Comparison of ENCODE assay signal across 8 mouse cellular contexts in the genomic region with DNA sequence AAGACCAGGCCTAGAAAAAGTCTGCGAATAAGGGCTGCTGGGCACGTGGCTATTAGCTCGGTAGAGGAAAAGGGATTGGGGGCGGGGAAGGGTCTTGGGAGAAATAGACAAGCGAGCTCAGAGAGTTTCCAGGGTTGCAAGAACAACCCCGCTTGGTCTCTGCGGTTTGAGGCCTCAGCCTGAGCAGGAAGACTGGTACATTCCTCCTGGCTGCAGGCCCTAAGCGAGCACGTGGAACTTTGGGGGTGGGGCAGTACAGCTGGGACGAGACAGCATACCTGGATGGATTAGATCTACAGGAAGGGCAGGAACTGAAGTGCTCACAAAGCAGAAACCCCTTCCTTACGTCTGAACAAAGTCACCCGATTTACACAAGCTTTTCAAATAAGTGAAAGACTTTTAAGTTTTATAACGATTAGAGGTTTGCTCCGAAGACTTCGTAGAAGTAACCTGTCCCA. TPM values are rescaled to one million over a fixed set of nuclear protein-coding genes. Genes with fewer than 3 reads are reported as not detected.
DNase-seq lines count a peak whose midpoint lies in the region; ATAC-seq and TF ChIP-seq lines count a peak whose summit lies in the region.

No protein-coding gene starts in this region.

- H3K9ac ChIP-seq in liver, embryonic 14.5 days (replicated peaks) = peak overlapping the region; percentile 69

- peak; percentile 33 to 55 for DNase-seq in left cerebral cortex, postnatal 14 days (ENCODE audit: low spot score in 2 of 2)
- no peak for DNase-seq in left cerebral cortex, adult 11 months (ENCODE audit: low spot score)
- peak; percentile 14 to 22 for DNase-seq in cerebellum, postnatal 36 days
- DNase-seq in gastrocnemius, postnatal 36 days = peak; percentile 22 to 23
- DNase-seq in kidney, adult 11 months = peak; percentile 74
- DNase-seq in liver, embryonic 14.5 days (ENCODE audit: low read depth in 3 of 3, low spot score in 3 of 3) = peak in 2 of 3 experiments; percentile 24 to 32
- DNase-seq in natural killer cell, adult 2 months (ENCODE audit: low spot score in 2 of 2) = peak; percentile 7 to 23
- peak; percentile 74 for DNase-seq in testis, postnatal 14 days (ENCODE audit: low spot score)

- H3K4me2 ChIP-seq in liver, embryonic 14.5 days (ENCODE audit: low read depth) = peak overlapping the region; percentile 86

- WGBS in liver, embryonic 14.5 days (ENCODE audit: insufficient replicate concordance) = 1% methylated on average over 15 of the region's 15 CpGs

- TF ChIP-seq EP300 in liver, embryonic 14.5 days (IDR thresholded peaks at IDR 0.05; ENCODE audit: low read depth) = no peak

- TF ChIP-seq CTCF in liver, embryonic 14.5 days (IDR thresholded peaks at IDR 0.05; ENCODE audit: low read depth) = no peak

- peak overlapping the region; percentile 69 to 73 for H3K4me3 ChIP-seq in liver, embryonic 14.5 days (ENCODE audit: insufficient read depth in 1 of 2, low read depth in 2 of 2, low read length in 2 of 2)

- no peaks in the 10 kb centered on the region for H3K27me3 ChIP-seq in liver, embryonic 14.5 days (ENCODE audit: control insufficient read depth, insufficient read depth, low read length)

- peak; percentile 49; the same call in 1 of the 2 replicates for ATAC-seq in liver, embryonic 14.5 days (ENCODE audit: insufficient read depth)

- peaks cover 5 to 34% of the 10 kb centered on the region in 2 experiments for H3K4me1 ChIP-seq in liver, embryonic 14.5 days (replicated peaks; ENCODE audit: control insufficient read depth in 2 of 2, insufficient read depth in 2 of 2, low read length in 1 of 2)

- no peaks in the 10 kb centered on the region for H3K9me3 ChIP-seq in liver, embryonic 14.5 days (ENCODE audit: control insufficient read depth, low read length)

- no peak overlapping the region for H3K27ac ChIP-seq in liver, embryonic 14.5 days

- H3K36me3 ChIP-seq in liver, embryonic 14.5 days (replicated peaks; ENCODE audit: control insufficient read depth, insufficient read depth, low read depth) = no peaks in the 10 kb centered on the region

- intact Hi-C loops in left cerebral cortex, postnatal 14 days (cut with DNase I) = no loop called here
- intact Hi-C loops in gastrocnemius, postnatal 36 days (cut with DNase I) = no loop called here

RNA-seq across cellular contexts. Expression of gene Phgdh, which starts 1.2 kb away (rescaled TPM):
- 10 to 100 TPM; 52.4 to 60.3 TPM for total RNA-seq in left cerebral cortex, postnatal 14 days (2021)
- total RNA-seq in gastrocnemius, postnatal 36 days (2021) = 1 to 10 TPM; 2.3 to 2.9 TPM
- polyA plus RNA-seq in liver, embryonic 14.5 days (2012; rRNA removed) = 114 and 121 TPM in 2 replicates
- 207 and 218 TPM in 2 replicates for polyA plus RNA-seq in liver, embryonic 14.5 days (2014; fragmentation: Nextera tagmentation; extraction: Ambion mirVana)

RNA-seq across cellular contexts. Expression of gene Zfp697, which starts 43.6 kb away (rescaled TPM):
- 10 to 100 TPM; 37.7 to 40.4 TPM for total RNA-seq in left cerebral cortex, postnatal 14 days (2021)
- under 1 TPM; 0.37 to 0.46 TPM for total RNA-seq in gastrocnemius, postnatal 36 days (2021)
- 1.4 and 1.7 TPM in 2 replicates for polyA plus RNA-seq in liver, embryonic 14.5 days (2012; rRNA removed)
- 1.6 and 2.4 TPM in 2 replicates for polyA plus RNA-seq in liver, embryonic 14.5 days (2014; fragmentation: Nextera tagmentation; extraction: Ambion mirVana)

RNA-seq across cellular contexts. Expression of gene Hmgcs2, which starts 58.4 kb away (rescaled TPM):
- 10 to 100 TPM; 10.5 to 10.9 TPM for total RNA-seq in left cerebral cortex, postnatal 14 days (2021)
- total RNA-seq in gastrocnemius, postnatal 36 days (2021) = 1 to 10 TPM in 1 of 2 experiments, under 1 TPM in 1; 0.97 to 1.4 TPM
- polyA plus RNA-seq in liver, embryonic 14.5 days (2012; rRNA removed) = 30.7 and 32.1 TPM in 2 replicates
- 81.2 and 85.7 TPM in 2 replicates for polyA plus RNA-seq in liver, embryonic 14.5 days (2014; fragmentation: Nextera tagmentation; extraction: Ambion mirVana)

Comparison
In these comparisons a context has a peak if more than half of its experiments do, and no peak if none do; other contexts are left out.
1. RNA of gene Phgdh, which starts 1.2 kb away (total RNA-seq): 52.4 to 60.3 TPM in left cerebral cortex, postnatal 14 days; 2.3 to 2.9 TPM in gastrocnemius, postnatal 36 days; every median in the first group is over 10 times any median in the second.
2. RNA of gene Zfp697, which starts 43.6 kb away (total RNA-seq): 37.7 to 40.4 TPM in left cerebral cortex, postnatal 14 days; 0.37 to 0.46 TPM in gastrocnemius, postnatal 36 days; every median in the first group is over 10 times any median in the second.
3. RNA of gene Hmgcs2, which starts 58.4 kb away (total RNA-seq): 10.5 to 10.9 TPM in left cerebral cortex, postnatal 14 days; 0.97 to 1.4 TPM in gastrocnemius, postnatal 36 days; every median in the first group is over 4 times any median in the second.